Mouse (Mus musculus) cerebellum, adult 2 months (tissue): ENCODE data around the gene Dnlz.

Source experiments
- CTCF ChIP-seq: fragments of 200-500 bp; IDR thresholded peaks from 2 replicates; pipeline ENCODE4 v1.5.1; 2011; ENCODE audit warnings: low read depth, mild to moderate bottlenecking, control low read depth, low read length, moderate library complexity, borderline replicate concordance; ENCODE audit not compliant: insufficient read depth
- POLR2A ChIP-seq: fragments of 200-500 bp; IDR thresholded peaks from 2 replicates; pipeline ENCODE4 v1.6.1; 2011; ENCODE audit warnings: low read length, control low read depth, borderline replicate concordance; ENCODE audit not compliant: insufficient read depth

DNA sequence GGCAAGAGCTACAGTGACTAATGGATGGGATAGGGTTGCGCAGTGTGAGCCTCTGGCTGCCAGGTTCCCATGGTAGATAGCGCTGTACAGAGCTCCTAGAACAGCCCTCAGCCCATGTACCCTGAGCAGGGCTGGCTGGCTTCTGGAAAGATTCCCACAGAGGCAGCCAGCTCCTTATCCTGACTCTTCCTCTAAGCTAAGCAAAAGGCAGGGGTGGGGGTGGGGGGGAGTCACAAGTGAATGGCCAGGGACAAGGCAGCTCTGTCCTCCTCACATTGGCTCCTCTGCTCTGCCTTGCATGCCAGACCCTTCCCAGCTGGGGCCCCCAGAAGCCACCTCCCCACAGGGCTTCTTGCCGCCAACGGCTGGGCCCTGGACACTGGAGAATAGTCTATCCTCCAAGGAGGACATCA lies 21.8 kb downstream of the Dnlz start:
- TF ChIP-seq POLR2A = no peak
- TF ChIP-seq CTCF = no peak
